Comparison of ENCODE assay signal across 20 mouse cellular contexts in genomic region chr4:148712632-148713031, GRCm38 (mm10).
DNase-seq lines count a peak whose midpoint lies in the region; ATAC-seq lines count a peak whose summit lies in the region.
"Had no signal": no experiment of that assay in that cellular context is flagged by ENCODE, and none has a peak within 500 bp of the region (broad histone marks: within the 10 kb centered on the region; RNA-seq: fewer than 3 reads in every experiment).

No protein-coding gene starts in this region.

- H3K27me3 ChIP-seq in forebrain, embryonic 12.5 days, result peaks cover 22% of the 10 kb centered on the region; the same call in 1 of the 2 replicates
- no peaks in the 10 kb centered on the region for H3K27me3 ChIP-seq in forebrain, embryonic 15.5 days
- peaks cover 15% of the 10 kb centered on the region; the same call in 1 of the 2 replicates for H3K27me3 ChIP-seq in midbrain, embryonic 13.5 days
- H3K27me3 ChIP-seq in midbrain, embryonic 15.5 days (replicated peaks), result peaks cover 5% of the 10 kb centered on the region; the same call in 1 of the 2 replicates
- H3K27me3 ChIP-seq in hindbrain, embryonic 12.5 days, result peaks cover 20% of the 10 kb centered on the region

- peaks cover 42% of the 10 kb centered on the region for H3K4me1 ChIP-seq in forebrain, embryonic 12.5 days
- peaks cover 29% of the 10 kb centered on the region for H3K4me1 ChIP-seq in forebrain, embryonic 15.5 days
- H3K4me1 ChIP-seq in midbrain, embryonic 13.5 days (replicated peaks), result peaks cover 41% of the 10 kb centered on the region
- peaks cover 13% of the 10 kb centered on the region for H3K4me1 ChIP-seq in midbrain, embryonic 15.5 days
- H3K4me1 ChIP-seq in hindbrain, embryonic 12.5 days, result peaks cover 54% of the 10 kb centered on the region

- ATAC-seq in forebrain, embryonic 12.5 days (ENCODE audit: low FRiP score), result peak; percentile 24
- no peak for ATAC-seq in forebrain, embryonic 15.5 days (replicated peaks)
- no peak for ATAC-seq in midbrain, embryonic 13.5 days
- ATAC-seq in midbrain, embryonic 15.5 days (replicated peaks), result no peak
- 0 out of 2 replicates have a peak, but pooled peaks have one; percentile 21 for ATAC-seq in hindbrain, embryonic 12.5 days (ENCODE audit: low FRiP score)
- ATAC-seq in monocyte, adult 5-6 weeks (replicated peaks; ENCODE audit: insufficient number of reproducible peaks, low FRiP score, low TSS enrichment, poor library complexity, severe bottlenecking), result no peak
- ATAC-seq: activated CD4-positive, CD25-positive, alpha-beta regulatory T cell, adult 4 months; forebrain, embryonic 16.5 days had no signal

- WGBS in forebrain, embryonic 12.5 days, result 26% methylated on average over 10 of the region's 10 CpGs
- 27% methylated on average over 10 of the region's 10 CpGs for WGBS in forebrain, embryonic 15.5 days
- WGBS in midbrain, embryonic 13.5 days, result 41% methylated on average over 10 of the region's 10 CpGs
- 40% methylated on average over 10 of the region's 10 CpGs for WGBS in midbrain, embryonic 15.5 days
- WGBS in hindbrain, embryonic 12.5 days, result 35% methylated on average over 10 of the region's 10 CpGs

- H3K36me3 ChIP-seq in forebrain, embryonic 12.5 days (replicated peaks), result no peaks in the 10 kb centered on the region
- H3K36me3 ChIP-seq in forebrain, embryonic 15.5 days, result no peaks in the 10 kb centered on the region
- H3K36me3 ChIP-seq in midbrain, embryonic 13.5 days, result no peaks in the 10 kb centered on the region
- H3K36me3 ChIP-seq in midbrain, embryonic 15.5 days (replicated peaks), result no peaks in the 10 kb centered on the region
- no peaks in the 10 kb centered on the region for H3K36me3 ChIP-seq in hindbrain, embryonic 12.5 days
- H3K36me3 ChIP-seq: embryonic facial prominence, embryonic 13.5 days; heart, embryonic 12.5 days; liver, embryonic 13.5 days had no signal

- no peak overlapping the region for H3K27ac ChIP-seq in forebrain, embryonic 12.5 days
- no peak overlapping the region for H3K27ac ChIP-seq in forebrain, embryonic 15.5 days (replicated peaks)
- H3K27ac ChIP-seq in midbrain, embryonic 13.5 days, result no peak overlapping the region
- no peak overlapping the region for H3K27ac ChIP-seq in midbrain, embryonic 15.5 days
- no peak overlapping the region for H3K27ac ChIP-seq in hindbrain, embryonic 12.5 days
- H3K27ac ChIP-seq: embryonic facial prominence, embryonic 13.5 days; liver, embryonic 13.5 days had no signal

- H3K9me3 ChIP-seq in forebrain, embryonic 12.5 days, result no peaks in the 10 kb centered on the region
- no peaks in the 10 kb centered on the region for H3K9me3 ChIP-seq in forebrain, embryonic 15.5 days
- H3K9me3 ChIP-seq in midbrain, embryonic 13.5 days, result no peaks in the 10 kb centered on the region
- no peaks in the 10 kb centered on the region for H3K9me3 ChIP-seq in midbrain, embryonic 15.5 days
- no peaks in the 10 kb centered on the region for H3K9me3 ChIP-seq in hindbrain, embryonic 12.5 days (replicated peaks)
- H3K9me3 ChIP-seq: embryonic facial prominence, embryonic 13.5 days; heart, embryonic 12.5 days; liver, embryonic 13.5 days had no signal

- H3K4me2 ChIP-seq in forebrain, embryonic 12.5 days, result peak overlapping the region; percentile 2; the same call in 1 of the 2 replicates
- H3K4me2 ChIP-seq in forebrain, embryonic 15.5 days (replicated peaks), result no peak overlapping the region
- no peak overlapping the region for H3K4me2 ChIP-seq in midbrain, embryonic 13.5 days (replicated peaks)
- no peak overlapping the region for H3K4me2 ChIP-seq in midbrain, embryonic 15.5 days
- no peak overlapping the region for H3K4me2 ChIP-seq in hindbrain, embryonic 12.5 days (replicated peaks)
- H3K4me2 ChIP-seq: embryonic facial prominence, embryonic 13.5 days; heart, embryonic 12.5 days; liver, embryonic 13.5 days had no signal

- no peak overlapping the region for H3K4me3 ChIP-seq in forebrain, embryonic 12.5 days (replicated peaks)
- no peak overlapping the region for H3K4me3 ChIP-seq in forebrain, embryonic 15.5 days
- H3K4me3 ChIP-seq in midbrain, embryonic 13.5 days (replicated peaks), result no peak overlapping the region
- no peak overlapping the region for H3K4me3 ChIP-seq in midbrain, embryonic 15.5 days
- H3K4me3 ChIP-seq in hindbrain, embryonic 12.5 days, result no peak overlapping the region
- H3K4me3 ChIP-seq: embryonic facial prominence, embryonic 13.5 days; heart, embryonic 12.5 days; liver, embryonic 13.5 days had no signal

- H3K9ac ChIP-seq in forebrain, embryonic 12.5 days, result no peak overlapping the region
- no peak overlapping the region for H3K9ac ChIP-seq in forebrain, embryonic 15.5 days (replicated peaks)
- 0 out of 2 replicates have a peak overlapping the region, but pooled peaks have one; percentile 12 for H3K9ac ChIP-seq in midbrain, embryonic 13.5 days (replicated peaks)
- H3K9ac ChIP-seq in midbrain, embryonic 15.5 days, result no peak overlapping the region
- no peak overlapping the region for H3K9ac ChIP-seq in hindbrain, embryonic 12.5 days
- H3K9ac ChIP-seq: heart, embryonic 12.5 days; liver, embryonic 13.5 days had no signal

- DNase-seq in retina, postnatal 7 days (ENCODE audit: low read depth, low spot score), result peak; percentile 34
- DNase-seq in cerebellum, adult 18-20 months, result no peak
- DNase-seq: cerebellum, postnatal 10 days; gastrocnemius, postnatal 10 days; kidney, adult 18-20 months; kidney, postnatal 4 days; left cerebral cortex, postnatal 4 days; liver, embryonic 13.5 days; right cerebral cortex, postnatal 14 days; thymus, postnatal 14 days had no signal

Comparison
In these comparisons a context has a peak if more than half of its experiments do, and no peak if none do; other contexts are left out.
1. ATAC-seq: peak in forebrain, embryonic 12.5 days (single experiment) and hindbrain, embryonic 12.5 days (single experiment); none in forebrain, embryonic 15.5 days (single experiment), midbrain, embryonic 13.5 days (single experiment), midbrain, embryonic 15.5 days (single experiment) and monocyte, adult 5-6 weeks (single experiment).